Mouse (Mus musculus) cerebellum, adult 18-20 months (tissue): ENCODE measurements at regions not wholly inside any gene's neighbourhood (a gene's known extent, or its start where the extent isn't known, plus 50 kb on each side); places are given as distances from the start of the nearest gene placed in this dataset.

ENCODE experiments used
- DNase-seq, 2 experiments: peaks; one replicate each; pipeline ENCODE4 v3.0.0; 2021

GRCm38 (mm10) chr11:8377301-8377700 is 287.0 kb downstream of the Tns3 start:
- DNase-seq = no peak

DNA sequence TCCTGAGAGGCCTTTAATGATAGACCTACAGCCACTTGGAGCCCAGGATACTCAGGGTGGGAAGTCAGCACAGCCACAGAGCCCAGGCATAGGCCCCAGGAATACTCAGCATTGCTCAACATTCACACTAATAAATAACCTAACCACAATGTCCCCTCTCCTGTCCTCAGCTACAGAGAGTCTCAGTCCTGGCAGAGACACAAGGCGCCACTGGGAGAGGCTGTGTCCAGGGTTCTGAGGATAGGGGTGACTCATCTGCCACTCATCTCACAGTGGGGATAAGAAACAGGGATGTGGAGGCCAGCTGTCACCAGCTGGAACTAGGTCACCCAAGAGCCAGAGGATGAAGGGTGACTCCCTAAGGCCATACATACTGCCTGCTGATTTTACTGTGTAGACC is 298.8 kb downstream of the Tns3 start:
- no peak for DNase-seq

GRCm38 (mm10) chr11:8364703-8365433 is 299.5 kb downstream of the Tns3 start:
- no peak for DNase-seq

DNA sequence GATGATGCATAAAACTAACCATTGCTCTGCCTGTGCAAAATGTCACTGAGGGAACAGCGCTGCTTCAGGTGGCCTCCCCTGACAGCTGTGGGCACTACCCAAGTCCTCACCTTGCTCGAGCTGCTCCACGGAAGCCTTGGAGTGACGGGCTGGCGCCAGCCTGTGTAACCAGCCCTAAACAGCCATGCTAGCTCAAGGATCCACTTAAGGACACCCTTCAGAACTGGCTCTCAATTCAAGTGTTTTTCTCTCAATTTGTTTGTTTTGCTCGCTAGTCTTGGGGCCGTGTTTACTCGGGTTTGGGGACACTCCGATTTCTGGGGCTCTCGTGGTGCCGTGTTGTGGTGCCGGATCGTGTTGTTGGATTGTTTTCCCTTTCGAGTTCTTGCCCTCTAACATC is 319.4 kb downstream of the Tns3 start:
- DNase-seq = no peak

GRCm38 (mm10) chr11:8302347-8303188 is 361.8 kb downstream of the Tns3 start:
- peak; percentile 33 to 46 for DNase-seq

DNA sequence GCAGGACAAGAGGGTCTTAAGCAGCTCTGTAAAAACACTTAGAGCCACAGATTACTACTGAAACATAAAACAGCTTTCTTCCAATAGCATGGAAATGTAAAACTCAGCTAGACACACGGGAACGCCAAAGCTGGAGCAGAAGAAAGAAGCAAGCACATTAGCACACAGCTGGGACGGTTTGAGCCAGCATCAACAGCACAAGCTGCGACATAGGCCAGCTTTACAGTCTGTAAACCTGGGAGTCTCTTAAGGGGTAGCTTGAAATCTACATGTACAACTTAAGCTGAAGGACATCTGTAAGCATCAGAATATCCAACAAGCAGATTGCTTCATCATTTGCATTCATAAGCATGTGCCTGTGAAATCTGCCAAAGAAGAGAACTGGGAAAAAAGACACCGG is 366.9 kb downstream of the Tns3 start:
- no peak for DNase-seq

- no peak for DNase-seq
Observed at GRCm38 (mm10) chr11:8293322-8294014, 370.9 kb downstream of the Tns3 start.

GRCm38 (mm10) chr11:8285271-8285670 is 379.1 kb downstream of the Tns3 start:
- DNase-seq = no peak

- DNase-seq = no peak
Observed at GRCm38 (mm10) chr11:8275203-8275602, 389.1 kb downstream of the Tns3 start.

- DNase-seq = no peak
Observed at GRCm38 (mm10) chr11:8269171-8269570, 395.2 kb downstream of the Tns3 start.

DNA sequence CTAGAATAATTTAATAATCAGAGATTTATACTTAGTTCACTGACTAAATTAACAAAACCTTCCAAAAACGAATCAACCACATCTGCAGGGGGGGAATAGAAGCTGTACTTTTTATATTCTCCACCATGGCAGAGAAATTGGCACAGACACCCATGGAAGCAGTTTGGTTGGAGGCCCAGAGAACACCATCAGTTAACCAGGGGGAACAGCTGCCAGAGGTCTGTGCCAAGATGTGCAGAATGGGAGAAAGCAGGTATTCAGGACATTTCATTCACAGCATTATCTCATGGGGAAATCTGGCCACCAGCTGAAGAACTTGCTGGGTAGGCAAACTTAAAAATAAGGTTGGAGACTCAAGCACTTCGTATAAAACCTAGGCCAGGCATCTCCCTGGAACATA is 410.3 kb downstream of the Tns3 start:
- DNase-seq = peak in 1 of 2 experiments; percentile 2

GRCm38 (mm10) chr11:8251360-8251759 is 413.0 kb downstream of the Tns3 start:
- DNase-seq = no peak

GRCm38 (mm10) chr11:8249468-8249867 is 414.9 kb downstream of the Tns3 start:
- DNase-seq = no peak

GRCm38 (mm10) chr11:8247535-8247934 is 416.8 kb downstream of the Tns3 start:
- DNase-seq = peak in 1 of 2 experiments; percentile 2

- no peak for DNase-seq
Observed at GRCm38 (mm10) chr11:8247024-8247423, 417.3 kb downstream of the Tns3 start.

GRCm38 (mm10) chr11:8245408-8246003 is 418.8 kb downstream of the Tns3 start:
- peak in 1 of 2 experiments; percentile 8 for DNase-seq

DNA sequence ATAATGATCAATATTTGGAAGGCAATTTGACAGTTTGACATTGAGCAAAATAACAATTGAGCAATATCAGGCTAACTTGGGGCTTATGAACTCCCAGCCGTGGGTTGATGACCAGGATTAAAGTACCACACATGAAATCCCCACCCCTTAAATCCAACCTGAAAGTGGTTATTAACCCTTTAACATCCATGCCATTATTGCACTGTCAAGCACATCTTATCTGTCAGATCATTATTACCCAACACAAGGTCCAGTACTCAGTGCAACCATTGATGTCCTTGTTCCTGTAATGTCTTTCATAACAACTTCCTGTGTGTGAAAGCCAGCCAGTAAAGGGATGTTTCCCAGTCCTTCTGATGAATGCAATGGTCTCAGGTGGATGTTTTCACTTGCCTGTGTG is 425.8 kb downstream of the Tns3 start:
- no peak for DNase-seq

DNA sequence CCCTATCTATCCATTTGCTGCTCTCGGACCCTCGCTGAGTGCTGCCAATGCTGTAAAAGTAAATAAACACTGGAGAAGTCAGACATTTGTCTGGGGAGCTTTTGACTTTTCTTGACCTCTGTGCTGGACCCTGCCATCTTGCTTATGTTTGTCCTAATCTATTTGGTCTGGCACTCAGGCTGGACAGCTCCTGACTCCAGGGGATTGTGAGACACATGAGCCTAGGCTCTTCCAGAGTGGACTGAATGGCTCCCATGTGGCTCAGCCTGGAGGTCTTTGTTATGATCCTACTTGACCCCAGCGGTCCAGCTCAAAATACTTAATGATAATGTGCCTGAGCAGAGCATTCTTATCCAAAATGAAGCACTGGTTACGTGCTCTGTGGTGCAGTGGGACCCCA is 426.8 kb downstream of the Tns3 start:
- DNase-seq = no peak

- DNase-seq = no peak
Observed at GRCm38 (mm10) chr11:8236056-8236455, 428.3 kb downstream of the Tns3 start.

DNA sequence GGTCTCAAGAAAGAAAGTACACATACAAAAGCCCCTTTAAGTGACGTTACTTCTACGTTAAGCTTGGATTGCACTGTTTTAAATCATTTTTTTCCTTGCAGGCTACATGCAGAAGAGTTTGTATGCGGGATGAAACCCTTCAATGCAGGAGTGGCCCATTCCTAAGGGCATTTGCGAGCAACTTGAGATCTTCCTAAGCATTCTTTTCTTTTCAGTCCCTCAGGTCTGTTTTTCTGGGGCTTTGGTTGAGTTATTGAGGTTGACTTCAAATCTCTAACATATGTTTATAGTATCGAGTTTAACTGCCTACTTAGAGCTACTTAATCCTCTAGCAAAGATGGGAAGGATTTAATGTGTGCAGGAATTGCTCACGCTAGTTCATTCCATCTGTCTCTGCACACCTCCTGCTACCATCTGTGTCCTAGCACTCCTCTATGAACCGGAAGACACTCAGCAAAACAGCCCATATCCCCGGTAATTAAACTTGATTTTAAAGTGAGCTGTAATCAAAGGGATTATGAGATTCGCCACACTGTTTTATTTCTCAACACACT is 431.6 kb downstream of the Tns3 start:
- DNase-seq = no peak

DNA sequence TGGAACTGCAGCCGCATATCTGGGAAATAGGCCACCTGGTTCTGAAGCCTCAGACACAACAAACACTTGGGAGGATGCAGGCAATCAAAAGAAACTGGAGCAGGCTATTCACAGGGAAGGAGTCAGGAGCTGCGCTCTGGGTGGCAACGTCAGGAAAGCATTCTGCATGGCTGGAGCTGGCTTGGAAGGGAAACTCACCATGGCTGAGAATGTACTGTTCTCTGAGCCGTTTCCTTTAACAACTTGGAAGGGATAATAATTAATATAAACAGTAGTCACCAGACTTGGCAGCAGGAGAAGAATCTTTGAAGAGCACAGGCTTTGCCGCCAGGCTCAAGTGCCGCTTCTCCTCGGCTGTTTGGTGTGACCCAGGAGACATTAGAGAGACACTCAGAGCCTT is 434.5 kb downstream of the Tns3 start:
- DNase-seq = peak in 1 of 2 experiments; percentile 3

GRCm38 (mm10) chr11:8227772-8228425 is 436.4 kb downstream of the Tns3 start:
- DNase-seq = no peak
